8 mouse cellular contexts compared by ENCODE assay signal in genomic region chr6:112865021-112865531, GRCm38 (mm10).
DNase-seq lines count a peak whose midpoint lies in the region; ATAC-seq and TF ChIP-seq lines count a peak whose summit lies in the region.

No protein-coding gene starts in this region.

- 42% methylated on average over 6 of the region's 6 CpGs for WGBS in kidney, embryonic 15.5 days
- 43% methylated on average over 6 of the region's 6 CpGs for WGBS in kidney, adult 2 months
- 19% methylated on average over 6 of the region's 6 CpGs for WGBS in hindbrain, embryonic 13.5 days
- 20% methylated on average over 6 of the region's 6 CpGs for WGBS in neural tube, embryonic 15.5 days

- H3K27me3 ChIP-seq in kidney, embryonic 15.5 days = no peaks in the 10 kb centered on the region
- no peaks in the 10 kb centered on the region for H3K27me3 ChIP-seq in kidney, adult 2 months (replicated peaks; ENCODE audit: control insufficient read depth, insufficient read depth, low read length)
- no peaks in the 10 kb centered on the region for H3K27me3 ChIP-seq in hindbrain, embryonic 13.5 days
- H3K27me3 ChIP-seq in neural tube, embryonic 15.5 days (replicated peaks) = no peaks in the 10 kb centered on the region

- DNase-seq in kidney, adult 2 months = no peak
- DNase-seq in brain, adult 2 months (ENCODE audit: low read depth, low spot score) = peak; percentile 77
- no peak for DNase-seq in thymus, postnatal 0 days (ENCODE audit: low spot score)
- no peak for DNase-seq in urinary bladder, postnatal 36 days (ENCODE audit: low spot score in 2 of 2)
- no peak for DNase-seq in heart, postnatal 14 days

- peak; percentile 55; the same call in 1 of the 2 replicates for ATAC-seq in kidney, embryonic 15.5 days (replicated peaks; ENCODE audit: low FRiP score)
- peak; percentile 53 for ATAC-seq in hindbrain, embryonic 13.5 days (ENCODE audit: low FRiP score)
- ATAC-seq in neural tube, embryonic 15.5 days (ENCODE audit: low FRiP score) = peak; percentile 25

- no peak overlapping the region for H3K9ac ChIP-seq in kidney, embryonic 15.5 days
- H3K9ac ChIP-seq in hindbrain, embryonic 13.5 days = no peak overlapping the region
- no peak overlapping the region for H3K9ac ChIP-seq in neural tube, embryonic 15.5 days (replicated peaks)

- H3K4me3 ChIP-seq in kidney, embryonic 15.5 days (replicated peaks) = no peak overlapping the region
- H3K4me3 ChIP-seq in kidney, adult 2 months (ENCODE audit: insufficient read depth, low read depth, low read length) = no peak overlapping the region
- H3K4me3 ChIP-seq in hindbrain, embryonic 13.5 days = no peak overlapping the region
- H3K4me3 ChIP-seq in neural tube, embryonic 15.5 days (replicated peaks) = no peak overlapping the region

- H3K4me1 ChIP-seq in kidney, embryonic 15.5 days = peaks cover 9% of the 10 kb centered on the region
- no peaks in the 10 kb centered on the region for H3K4me1 ChIP-seq in kidney, adult 2 months (ENCODE audit: control insufficient read depth, insufficient read depth, low read length)
- H3K4me1 ChIP-seq in hindbrain, embryonic 13.5 days (replicated peaks) = peaks cover 68% of the 10 kb centered on the region
- H3K4me1 ChIP-seq in neural tube, embryonic 15.5 days = peaks cover 36% of the 10 kb centered on the region

- no peaks in the 10 kb centered on the region for H3K9me3 ChIP-seq in kidney, embryonic 15.5 days (replicated peaks)
- no peaks in the 10 kb centered on the region for H3K9me3 ChIP-seq in hindbrain, embryonic 13.5 days
- H3K9me3 ChIP-seq in neural tube, embryonic 15.5 days (replicated peaks) = no peaks in the 10 kb centered on the region

- no peak for TF ChIP-seq CTCF in kidney, adult 2 months (conservative IDR thresholded peaks at IDR 0.05; ENCODE audit: insufficient read depth, insufficient read length, low read depth, low read length)

- intact Hi-C loops in heart, postnatal 14 days (cut with DNase I) = no loop called here

- H3K4me2 ChIP-seq in kidney, embryonic 15.5 days = no peak overlapping the region
- 0 out of 2 replicates have a peak overlapping the region, but pooled peaks have one; percentile 0 for H3K4me2 ChIP-seq in hindbrain, embryonic 13.5 days
- no peak overlapping the region for H3K4me2 ChIP-seq in neural tube, embryonic 15.5 days

- TF ChIP-seq POLR2A in kidney, adult 2 months (IDR thresholded peaks at IDR 0.05; ENCODE audit: low read depth, low read length) = no peak

- H3K27ac ChIP-seq in kidney, embryonic 15.5 days = peak overlapping the region; percentile 7; the same call in 1 of the 2 replicates
- no peak overlapping the region for H3K27ac ChIP-seq in kidney, adult 2 months (ENCODE audit: insufficient read depth, low read depth, low read length)
- H3K27ac ChIP-seq in hindbrain, embryonic 13.5 days = peak overlapping the region; percentile 81
- peak overlapping the region; percentile 39 for H3K27ac ChIP-seq in neural tube, embryonic 15.5 days (replicated peaks)

- no peaks in the 10 kb centered on the region for H3K36me3 ChIP-seq in kidney, embryonic 15.5 days
- H3K36me3 ChIP-seq in kidney, adult 2 months (ENCODE audit: control insufficient read depth, insufficient read depth, low read length) = no peaks in the 10 kb centered on the region
- 0 out of 2 replicates have a peak, but pooled peaks cover 2% of the 10 kb centered on the region for H3K36me3 ChIP-seq in hindbrain, embryonic 13.5 days
- H3K36me3 ChIP-seq in neural tube, embryonic 15.5 days = no peaks in the 10 kb centered on the region
